Comparison of ENCODE assay signal across 13 mouse cellular contexts in genomic region chr2:173087405-173087804, GRCm38 (mm10). TPM values are rescaled to one million over a fixed set of nuclear protein-coding genes. Genes with fewer than 3 reads are reported as not detected.
DNase-seq lines count a peak whose midpoint lies in the region; ATAC-seq lines count a peak whose summit lies in the region.
"Had no signal": no experiment of that assay in that cellular context is flagged by ENCODE, and none has a peak within 500 bp of the region (broad histone marks: within the 10 kb centered on the region; RNA-seq: fewer than 3 reads in every experiment).

No protein-coding gene starts in this region.

- no peak overlapping the region for H3K9ac ChIP-seq in lung, embryonic 15.5 days
- peak overlapping the region; percentile 67 for H3K9ac ChIP-seq in heart, embryonic 12.5 days
- H3K9ac ChIP-seq in forebrain, embryonic 16.5 days (replicated peaks; ENCODE audit: low read depth, low read length), result no peak overlapping the region
- H3K9ac ChIP-seq: forebrain, postnatal 0 days; midbrain, embryonic 12.5 days had no signal

- peak; percentile 19; the same call in 1 of the 2 replicates for ATAC-seq in lung, embryonic 15.5 days (ENCODE audit: borderline replicate concordance, extremely low read depth, low FRiP score, low TSS enrichment)
- peak; percentile 75 for ATAC-seq in heart, embryonic 12.5 days (ENCODE audit: insufficient number of reproducible peaks, low FRiP score)
- ATAC-seq in forebrain, embryonic 16.5 days, result no peak
- ATAC-seq: activated CD4-positive, CD25-positive, alpha-beta regulatory T cell, adult 4 months; forebrain, postnatal 0 days had no signal

- no peak overlapping the region for H3K4me2 ChIP-seq in lung, embryonic 15.5 days
- peak overlapping the region; percentile 60 for H3K4me2 ChIP-seq in heart, embryonic 12.5 days
- H3K4me2 ChIP-seq in forebrain, embryonic 16.5 days (ENCODE audit: low read length), result no peak overlapping the region
- H3K4me2 ChIP-seq: midbrain, embryonic 12.5 days had no signal

- H3K4me1 ChIP-seq in lung, embryonic 15.5 days, result peaks cover 6% of the 10 kb centered on the region; the same call in 1 of the 2 replicates
- H3K4me1 ChIP-seq in heart, embryonic 12.5 days (replicated peaks), result peaks cover 43% of the 10 kb centered on the region
- no peaks in the 10 kb centered on the region for H3K4me1 ChIP-seq in forebrain, embryonic 16.5 days (replicated peaks; ENCODE audit: control insufficient read depth, insufficient read depth, low read length)

- 35% methylated on average over 13 of the region's 13 CpGs for WGBS in lung, embryonic 15.5 days
- whole genome bisulfite sequencing in heart, embryonic 12.5 days, result 18% methylated on average over 13 of the region's 13 CpGs
- WGBS in forebrain, embryonic 16.5 days, result 63% methylated on average over 13 of the region's 13 CpGs

- no peaks in the 10 kb centered on the region for H3K27me3 ChIP-seq in lung, embryonic 15.5 days
- H3K27me3 ChIP-seq in heart, embryonic 12.5 days (replicated peaks), result no peaks in the 10 kb centered on the region
- H3K27me3 ChIP-seq in forebrain, embryonic 16.5 days (replicated peaks; ENCODE audit: control insufficient read depth, insufficient read depth, low read length), result no peaks in the 10 kb centered on the region

- H3K4me3 ChIP-seq in lung, embryonic 15.5 days, result no peak overlapping the region
- peak overlapping the region; percentile 28 for H3K4me3 ChIP-seq in heart, embryonic 12.5 days
- no peak overlapping the region for H3K4me3 ChIP-seq in forebrain, embryonic 16.5 days (replicated peaks; ENCODE audit: low read length)
- H3K4me3 ChIP-seq: midbrain, embryonic 12.5 days had no signal

- no peaks in the 10 kb centered on the region for H3K36me3 ChIP-seq in lung, embryonic 15.5 days
- no peaks in the 10 kb centered on the region for H3K36me3 ChIP-seq in heart, embryonic 12.5 days
- H3K36me3 ChIP-seq in forebrain, embryonic 16.5 days (ENCODE audit: control insufficient read depth, insufficient read depth), result no peaks in the 10 kb centered on the region
- H3K36me3 ChIP-seq: midbrain, embryonic 12.5 days had no signal

- peak overlapping the region; percentile 53; the same call in 1 of the 2 replicates for H3K27ac ChIP-seq in lung, embryonic 15.5 days
- H3K27ac ChIP-seq in heart, embryonic 12.5 days (ENCODE audit: poor library complexity, severe bottlenecking), result peak overlapping the region; percentile 99
- H3K27ac ChIP-seq in forebrain, embryonic 16.5 days (ENCODE audit: low read length), result no peak overlapping the region
- H3K27ac ChIP-seq: midbrain, embryonic 12.5 days had no signal

- H3K9me3 ChIP-seq in lung, embryonic 15.5 days, result no peaks in the 10 kb centered on the region
- H3K9me3 ChIP-seq in heart, embryonic 12.5 days (replicated peaks), result no peaks in the 10 kb centered on the region
- no peaks in the 10 kb centered on the region for H3K9me3 ChIP-seq in forebrain, embryonic 16.5 days (ENCODE audit: control insufficient read depth, low read length)
- H3K9me3 ChIP-seq: midbrain, embryonic 12.5 days had no signal

- no peak for DNase-seq in lung, postnatal 36 days
- DNase-seq in gastrocnemius, postnatal 10 days, result peak; percentile 64
- DNase-seq in lung, postnatal 14 days, result peak; percentile 11
- no peak for DNase-seq in kidney, adult 9 months
- DNase-seq in spleen, postnatal 14 days (ENCODE audit: low spot score in 2 of 2), result no peak
- DNase-seq: forebrain, postnatal 0 days; layer of hippocampus, adult 9-11 months; liver had no signal

RNA-seq across cellular contexts. Expression of gene Ctcfl, which starts 31.9 kb away (rescaled TPM):
- 0.07 and 0.08 TPM in 2 replicates for polyA plus RNA-seq in lung, embryonic 15.5 days (2015; fragmentation: Nextera tagmentation; extraction: Ambion mirVana)
- total RNA-seq in gastrocnemius, postnatal 10 days (2021), result not detected
- 0.70 and 0.86 TPM in 2 replicates for polyA plus RNA-seq in heart, embryonic 12.5 days (2016; fragmentation: Nextera tagmentation; extraction: Ambion mirVana)
- polyA plus RNA-seq in forebrain, embryonic 16.5 days (2015; fragmentation: Nextera tagmentation; extraction: Ambion mirVana), result not detected in 2 replicates
- total RNA-seq: forebrain, postnatal 0 days had no signal
- polyA plus RNA-seq: midbrain, embryonic 12.5 days had no signal

Comparison
In these comparisons a context has a peak if more than half of its experiments do, and no peak if none do; other contexts are left out.
1. DNase-seq: peak in gastrocnemius, postnatal 10 days (single experiment) and lung, postnatal 14 days (single experiment); none in lung, postnatal 36 days (single experiment), kidney, adult 9 months (single experiment) and spleen, postnatal 14 days (0 of 2).